Mouse (Mus musculus): ENCODE measurements at regions not wholly inside any gene's neighbourhood (a gene's known extent, or its start where the extent isn't known, plus 50 kb on each side); places are given as distances from the start of the nearest gene placed in this dataset.
"Not testable (repeated sequence)": the region's sequence is repeated elsewhere in the genome, so short reads cannot be mapped to it uniquely, and the experiment has no call there.

GRCm38 (mm10) chr5:101496924-101497697, 167.7 kb downstream of the Nkx6-1 start:
- no peak for DNase-seq

- DNase-seq: no peak
Observed at GRCm38 (mm10) chr5:101496161-101496560, 168.6 kb downstream of the Nkx6-1 start.

- DNase-seq: no peak
Observed at GRCm38 (mm10) chr5:101445792-101446191, 219.0 kb downstream of the Nkx6-1 start.

GRCm38 (mm10) chr5:101441782-101442181, 223.0 kb downstream of the Nkx6-1 start:
- DNase-seq: no peak

GRCm38 (mm10) chr5:101437666-101438299, 227.0 kb downstream of the Nkx6-1 start:
- no peak for DNase-seq

- DNase-seq: no peak
Observed at GRCm38 (mm10) chr5:101426067-101426771, 238.6 kb downstream of the Nkx6-1 start.

- peak; percentile 8 for DNase-seq
Observed at GRCm38 (mm10) chr5:101384316-101384715, 280.5 kb downstream of the Nkx6-1 start.

GRCm38 (mm10) chr5:101381361-101381760, 283.4 kb downstream of the Nkx6-1 start:
- no peak for DNase-seq

GRCm38 (mm10) chr5:101376657-101377056, 288.1 kb downstream of the Nkx6-1 start:
- no peak for DNase-seq

- DNase-seq: no peak
Observed at GRCm38 (mm10) chr5:101374129-101374528, 290.7 kb downstream of the Nkx6-1 start.

- no peak for DNase-seq
Observed at GRCm38 (mm10) chr5:101372204-101372603, 292.6 kb downstream of the Nkx6-1 start.

GRCm38 (mm10) chr5:101365364-101365763, 299.4 kb downstream of the Nkx6-1 start:
- DNase-seq: peak; percentile 11

GRCm38 (mm10) chr5:101359986-101360385, 304.8 kb downstream of the Nkx6-1 start:
- no peak for DNase-seq

GRCm38 (mm10) chr5:101345406-101345805, 319.4 kb downstream of the Nkx6-1 start:
- DNase-seq: no peak

GRCm38 (mm10) chr5:101336361-101336760, 328.4 kb downstream of the Nkx6-1 start:
- not testable (repeated sequence) for DNase-seq

GRCm38 (mm10) chr5:101331825-101332224, 333.0 kb downstream of the Nkx6-1 start:
- DNase-seq: no peak

GRCm38 (mm10) chr5:101326122-101326521, 338.7 kb downstream of the Nkx6-1 start:
- no peak for DNase-seq

GRCm38 (mm10) chr5:101323041-101323950, 341.5 kb downstream of the Nkx6-1 start:
- no peak for DNase-seq

- no peak for DNase-seq
Observed at GRCm38 (mm10) chr5:101299986-101300385, 364.8 kb downstream of the Nkx6-1 start.

- peak; percentile 24 for DNase-seq
Observed at GRCm38 (mm10) chr5:101298411-101298810, 366.4 kb downstream of the Nkx6-1 start.

GRCm38 (mm10) chr5:101297511-101298102, 367.2 kb downstream of the Nkx6-1 start:
- DNase-seq: no peak

- DNase-seq: peak; percentile 94
Observed at GRCm38 (mm10) chr5:101295941-101296340, 368.9 kb downstream of the Nkx6-1 start.

Measured in cerebellum, adult 11-12 months (tissue).